Mouse (Mus musculus): ENCODE measurements around the gene Abl2.

- TF ChIP-seq CHD2 (IDR thresholded peaks at IDR 0.05; ENCODE audit: low read depth, low read length) (no peak), ZNF384 (IDR thresholded peaks at IDR 0.05; ENCODE audit: low read depth, low read length) (no peak), ZC3H11A (IDR thresholded peaks at IDR 0.05; ENCODE audit: borderline replicate concordance, low read depth, low read length) (no peak)
Observed at GRCm38 (mm10) chr1:156620951-156621350, 62.4 kb downstream of the Abl2 start.
